In the genomic region with DNA sequence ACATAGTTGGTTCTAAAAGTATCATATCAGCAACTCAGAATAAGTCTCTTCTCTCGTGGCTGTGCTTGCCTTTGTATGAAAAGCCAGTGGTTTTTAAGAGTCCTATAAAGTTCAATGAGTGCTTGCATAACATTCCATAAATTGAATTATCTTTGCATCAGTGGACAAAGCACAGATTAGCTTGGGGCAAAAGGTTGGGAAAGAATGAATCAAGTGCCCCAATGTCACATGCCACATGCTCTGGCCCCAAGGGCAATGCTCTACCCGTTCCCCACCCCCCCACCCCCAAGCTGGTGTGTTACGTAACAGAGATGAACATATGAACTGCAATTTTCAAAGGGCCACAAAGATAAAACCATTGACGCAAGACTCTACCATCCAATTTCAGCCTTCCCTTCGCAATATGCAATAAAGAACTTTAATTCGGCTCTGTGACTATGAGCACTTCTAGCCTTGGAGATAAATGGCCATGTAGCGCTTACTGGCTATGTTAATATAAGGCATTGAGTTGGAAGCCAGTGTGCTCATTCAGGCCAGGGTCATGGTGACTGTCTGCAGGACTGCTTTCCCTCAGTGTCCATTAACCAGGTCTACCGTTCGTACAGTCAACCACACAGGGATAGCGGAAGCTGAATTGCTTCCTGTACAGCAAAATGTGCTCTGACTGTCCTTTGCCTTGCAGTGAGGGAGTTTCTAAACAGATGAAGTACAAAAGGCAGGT, we compare ENCODE assay signal across 22 mouse cellular contexts.
DNase-seq lines count a peak whose midpoint lies in the region; ATAC-seq and TF ChIP-seq lines count a peak whose summit lies in the region.
"Had no signal": no experiment of that assay in that cellular context is flagged by ENCODE, and none has a peak within 500 bp of the region (broad histone marks: within the 10 kb centered on the region; RNA-seq: fewer than 3 reads in every experiment).

No protein-coding gene starts in this region.

- DNase-seq in adrenal gland, adult 2 months: peak; percentile 60
- DNase-seq in adrenal gland, postnatal 25 days: no peak
- DNase-seq in lung, embryonic 14.5 days: peak; percentile 1
- DNase-seq in lung, adult 2 months: no peak
- DNase-seq in adrenal gland, postnatal 14 days: peak; percentile 36
- DNase-seq in lung, postnatal 36 days: peak; percentile 1
- DNase-seq in ovary, postnatal 36 days (ENCODE audit: low spot score): no peak
- DNase-seq in right cerebral cortex, postnatal 14 days: no peak
- DNase-seq: cerebellum, adult 11 months; cerebellum, adult 9-11 months; heart, postnatal 4 days; kidney, postnatal 4 days; liver, embryonic 13.5 days; right cerebral cortex, postnatal 4 days; thymus, postnatal 14 days had no signal

- no peaks in the 10 kb centered on the region for H3K9me3 ChIP-seq in lung, embryonic 14.5 days (ENCODE audit: low read depth, low read length)
- H3K9me3 ChIP-seq: heart, embryonic 15.5 days; hindbrain, embryonic 15.5 days; kidney, embryonic 15.5 days; liver, embryonic 13.5 days; lung, embryonic 15.5 days; midbrain, embryonic 15.5 days had no signal

- WGBS in lung, embryonic 14.5 days: 75% methylated on average over 10 of the region's 10 CpGs
- 66% methylated on average over 10 of the region's 10 CpGs for WGBS in lung, adult 2 months

- no peak for TF ChIP-seq CTCF in lung, embryonic 14.5 days (IDR thresholded peaks at IDR 0.05; ENCODE audit: low read depth)
- TF ChIP-seq CTCF in lung, adult 2 months (IDR thresholded peaks at IDR 0.05; ENCODE audit: insufficient read depth, low read length): no peak

- no peak for TF ChIP-seq POLR2A in lung, adult 2 months (IDR thresholded peaks at IDR 0.05; ENCODE audit: borderline replicate concordance, extremely low read depth, low read depth, low read length)

- H3K4me1 ChIP-seq in lung, embryonic 14.5 days (ENCODE audit: insufficient read depth): no peaks in the 10 kb centered on the region
- no peaks in the 10 kb centered on the region for H3K4me1 ChIP-seq in lung, adult 2 months (ENCODE audit: control insufficient read depth, insufficient read depth, low read length)
- H3K4me1 ChIP-seq: heart, embryonic 15.5 days; kidney, embryonic 15.5 days; liver, embryonic 13.5 days; lung, embryonic 15.5 days had no signal

- H3K36me3 ChIP-seq in lung, embryonic 14.5 days (ENCODE audit: insufficient read depth): no peaks in the 10 kb centered on the region
- H3K36me3 ChIP-seq: heart, embryonic 15.5 days; hindbrain, embryonic 15.5 days; kidney, embryonic 15.5 days; liver, embryonic 13.5 days; lung, embryonic 15.5 days; midbrain, embryonic 15.5 days had no signal

- no peak for ATAC-seq in lung, embryonic 14.5 days (ENCODE audit: insufficient read depth)
- ATAC-seq: midbrain, embryonic 15.5 days had no signal

- no peak overlapping the region for H3K4me2 ChIP-seq in lung, embryonic 14.5 days
- H3K4me2 ChIP-seq: heart, embryonic 15.5 days; kidney, embryonic 15.5 days; liver, embryonic 13.5 days; lung, embryonic 15.5 days had no signal

- no peak overlapping the region for H3K27ac ChIP-seq in lung, embryonic 14.5 days (ENCODE audit: low read depth)
- H3K27ac ChIP-seq: heart, embryonic 15.5 days; hindbrain, embryonic 15.5 days; kidney, embryonic 15.5 days; left cerebral cortex, adult 2 months; liver, embryonic 13.5 days; lung, embryonic 15.5 days; midbrain, embryonic 15.5 days had no signal

- no peaks in the 10 kb centered on the region for H3K27me3 ChIP-seq in lung, embryonic 14.5 days (ENCODE audit: insufficient read depth, low read length)
- H3K27me3 ChIP-seq: heart, embryonic 15.5 days; liver, embryonic 13.5 days; lung, embryonic 15.5 days; midbrain, embryonic 15.5 days had no signal

- no peak overlapping the region for H3K4me3 ChIP-seq in lung, embryonic 14.5 days (ENCODE audit: low read depth, low read length)
- no peak overlapping the region for H3K4me3 ChIP-seq in lung, adult 2 months (replicated peaks; ENCODE audit: extremely low read depth, low read depth, low read length)
- H3K4me3 ChIP-seq: heart, embryonic 15.5 days; kidney, embryonic 15.5 days; liver, embryonic 13.5 days; lung, embryonic 15.5 days; myocyte had no signal

- H3K9ac ChIP-seq in lung, embryonic 14.5 days: no peak overlapping the region
- H3K9ac ChIP-seq: heart, embryonic 15.5 days; hindbrain, embryonic 15.5 days; kidney, embryonic 15.5 days; liver, embryonic 13.5 days; lung, embryonic 15.5 days; midbrain, embryonic 15.5 days had no signal

Comparison
In these comparisons a context has a peak if more than half of its experiments do, and no peak if none do; other contexts are left out.
1. DNase-seq: peak in adrenal gland, adult 2 months (single experiment), lung, embryonic 14.5 days (single experiment), adrenal gland, postnatal 14 days (single experiment) and lung, postnatal 36 days (single experiment); none in adrenal gland, postnatal 25 days (single experiment), lung, adult 2 months (single experiment), ovary, postnatal 36 days (single experiment) and right cerebral cortex, postnatal 14 days (single experiment).